Mouse (Mus musculus) megakaryocyte, embryonic 14.5 days (primary cell): ENCODE measurements at regions not wholly inside any gene's neighbourhood (a gene's known extent, or its start where the extent isn't known, plus 50 kb on each side); places are given as distances from the start of the nearest gene placed in this dataset.

ENCODE experiments used
- FLI1 ChIP-seq: IDR thresholded peaks from 2 replicates; pipeline ENCODE4 v1.6.1; 2012; ENCODE audit warnings: low read length, inconsistent platforms, mixed read lengths
- GATA1 ChIP-seq: IDR thresholded peaks from 3 replicates; pipeline ENCODE4 v1.6.1; 2012; ENCODE audit warnings: mixed read lengths, low read length, inconsistent platforms, borderline replicate concordance

- TF ChIP-seq GATA1 (no peak), FLI1 (no peak)
Observed at GRCm38 (mm10) chr13:119309238-119309637, 119.2 kb upstream of the Paip1 start.
